ENCODE assay signal across 21 mouse cellular contexts in genomic region chr6:127933841-127934240, GRCm38 (mm10). TPM values are rescaled to one million over a fixed set of nuclear protein-coding genes. Genes with fewer than 3 reads are reported as not detected.
DNase-seq lines count a peak whose midpoint lies in the region; ATAC-seq and TF ChIP-seq lines count a peak whose summit lies in the region.
"Had no signal": no experiment of that assay in that cellular context is flagged by ENCODE, and none has a peak within 500 bp of the region (broad histone marks: within the 10 kb centered on the region; RNA-seq: fewer than 3 reads in every experiment).

No protein-coding gene starts in this region.

- H3K36me3 ChIP-seq in kidney, embryonic 16.5 days (ENCODE audit: insufficient read depth, low read length) = no peaks in the 10 kb centered on the region
- peaks cover 29% of the 10 kb centered on the region; the same call in 1 of the 2 replicates for H3K36me3 ChIP-seq in limb, embryonic 12.5 days
- H3K36me3 ChIP-seq in midbrain, embryonic 13.5 days = no peaks in the 10 kb centered on the region

- H3K27ac ChIP-seq in kidney, embryonic 16.5 days (ENCODE audit: low read length) = no peak overlapping the region
- H3K27ac ChIP-seq in gastrocnemius, adult 2 months = 0 out of 2 replicates have a peak overlapping the region, but pooled peaks have one; percentile 56
- H3K27ac ChIP-seq in limb, embryonic 12.5 days = peak overlapping the region; percentile 20; the same call in 1 of the 2 replicates
- no peak overlapping the region for H3K27ac ChIP-seq in midbrain, embryonic 13.5 days
- H3K27ac ChIP-seq: limb, embryonic 15.5 days; neural tube, embryonic 12.5 days had no signal

- H3K4me3 ChIP-seq in kidney, embryonic 16.5 days (ENCODE audit: low read length) = no peak overlapping the region
- H3K4me3 ChIP-seq in gastrocnemius, adult 2 months = no peak overlapping the region
- H3K4me3 ChIP-seq in limb, embryonic 12.5 days (replicated peaks) = no peak overlapping the region
- H3K4me3 ChIP-seq in midbrain, embryonic 13.5 days (replicated peaks) = no peak overlapping the region
- H3K4me3 ChIP-seq: erythroblast, embryonic 14.5 days; limb, embryonic 15.5 days; megakaryocyte, embryonic 14.5 days; neural tube, embryonic 12.5 days had no signal

- no peaks in the 10 kb centered on the region for H3K9me3 ChIP-seq in kidney, embryonic 16.5 days (ENCODE audit: low read length)
- no peaks in the 10 kb centered on the region for H3K9me3 ChIP-seq in limb, embryonic 12.5 days
- no peaks in the 10 kb centered on the region for H3K9me3 ChIP-seq in midbrain, embryonic 13.5 days
- H3K9me3 ChIP-seq: limb, embryonic 15.5 days; neural tube, embryonic 12.5 days had no signal

- no peak for TF ChIP-seq CTCF in gastrocnemius, adult 2 months (IDR thresholded peaks at IDR 0.05)

- intact Hi-C loops in gastrocnemius, adult 2 months (cut with DNase I) = no loop called here
- intact Hi-C loops in gastrocnemius, postnatal 36 days (cut with DNase I) = no loop called here

- no peaks in the 10 kb centered on the region for H3K27me3 ChIP-seq in kidney, embryonic 16.5 days (ENCODE audit: insufficient read depth, low read length)
- no peaks in the 10 kb centered on the region for H3K27me3 ChIP-seq in limb, embryonic 12.5 days
- no peaks in the 10 kb centered on the region for H3K27me3 ChIP-seq in midbrain, embryonic 13.5 days
- H3K27me3 ChIP-seq: limb, embryonic 15.5 days; neural tube, embryonic 12.5 days had no signal

- H3K9ac ChIP-seq in kidney, embryonic 16.5 days (replicated peaks; ENCODE audit: low read length) = no peak overlapping the region
- H3K9ac ChIP-seq in limb, embryonic 12.5 days (replicated peaks) = no peak overlapping the region
- no peak overlapping the region for H3K9ac ChIP-seq in midbrain, embryonic 13.5 days (replicated peaks)
- H3K9ac ChIP-seq: limb, embryonic 15.5 days; lung, embryonic 14.5 days; neural tube, embryonic 12.5 days had no signal

- WGBS in kidney, embryonic 16.5 days = 92% methylated on average over 5 of the region's 5 CpGs
- WGBS in limb, embryonic 12.5 days = 90% methylated on average over 5 of the region's 5 CpGs
- WGBS in midbrain, embryonic 13.5 days = 89% methylated on average over 5 of the region's 5 CpGs

- peaks cover 5% of the 10 kb centered on the region for H3K4me1 ChIP-seq in kidney, embryonic 16.5 days (ENCODE audit: insufficient read depth, low read length)
- H3K4me1 ChIP-seq in limb, embryonic 12.5 days (replicated peaks) = peaks cover 23% of the 10 kb centered on the region
- 0 out of 2 replicates have a peak, but pooled peaks cover 5% of the 10 kb centered on the region for H3K4me1 ChIP-seq in midbrain, embryonic 13.5 days (replicated peaks)
- H3K4me1 ChIP-seq: megakaryocyte, embryonic 14.5 days had no signal

- ATAC-seq in kidney, embryonic 16.5 days (ENCODE audit: low FRiP score, low TSS enrichment) = no peak
- ATAC-seq in limb, embryonic 12.5 days (ENCODE audit: insufficient number of reproducible peaks, insufficient read depth, low FRiP score, low TSS enrichment, low read depth) = no peak
- ATAC-seq in megakaryocyte-erythroid progenitor cell, adult 5-6 weeks (replicated peaks; ENCODE audit: low FRiP score, low TSS enrichment, poor library complexity, severe bottlenecking) = no peak
- no peak for ATAC-seq in midbrain, embryonic 13.5 days
- ATAC-seq: forebrain, embryonic 14.5 days; hindbrain, embryonic 16.5 days had no signal

- no peak overlapping the region for H3K4me2 ChIP-seq in kidney, embryonic 16.5 days (replicated peaks; ENCODE audit: low read depth, low read length)
- no peak overlapping the region for H3K4me2 ChIP-seq in limb, embryonic 12.5 days
- H3K4me2 ChIP-seq in midbrain, embryonic 13.5 days (replicated peaks) = no peak overlapping the region
- H3K4me2 ChIP-seq: limb, embryonic 15.5 days; lung, embryonic 14.5 days; neural tube, embryonic 12.5 days had no signal

- DNase-seq in kidney, adult 11 months = peak; percentile 23
- DNase-seq in gastrocnemius, adult 2 months = peak; percentile 79
- peak; percentile 50 to 66 for DNase-seq in gastrocnemius, postnatal 36 days
- no peak for DNase-seq in testis, postnatal 14 days (ENCODE audit: low spot score)
- DNase-seq: adrenal gland, postnatal 14 days; B cell, adult 2 months; cerebellum, adult 18-20 months; layer of hippocampus, adult 9-11 months; lung, embryonic 14.5 days; thymus, postnatal 14 days had no signal

RNA-seq across cellular contexts. Expression of gene Tspan11, which starts 46.5 kb away (rescaled TPM):
- polyA plus RNA-seq in kidney, embryonic 16.5 days (2015; fragmentation: Nextera tagmentation; extraction: Ambion mirVana) = 7.8 and 7.9 TPM in 2 replicates
- 1 to 10 TPM in 1 of 2 experiments, under 1 TPM in 1; 0.74 to 1.0 TPM for total RNA-seq in gastrocnemius, adult 2 months (2021)
- 1 to 10 TPM in 1 of 2 experiments, under 1 TPM in 1; 0.77 to 2.8 TPM for total RNA-seq in gastrocnemius, postnatal 36 days (2021)
- 14.9 and 15.7 TPM in 2 replicates for polyA plus RNA-seq in limb, embryonic 12.5 days (2016; fragmentation: Nextera tagmentation; extraction: Ambion mirVana)
- not detected in 2 replicates for total RNA-seq in megakaryocyte-erythroid progenitor cell, adult 5-6 weeks (2014; fragmentation: Nextera tagmentation)
- not detected in 2 replicates for total RNA-seq in megakaryocyte-erythroid progenitor cell, adult 5-6 weeks (2017)
- 13.9 and 14.6 TPM in 2 replicates for polyA plus RNA-seq in midbrain, embryonic 13.5 days (2015; fragmentation: Nextera tagmentation; extraction: Ambion mirVana)
- total RNA-seq: monocyte, adult 5-6 weeks had no signal
- polyA plus RNA-seq: erythroblast, embryonic 14.5 days had no signal

Comparison
In these comparisons a context has a peak if more than half of its experiments do, and no peak if none do; other contexts are left out.
1. H3K27ac ChIP-seq: peak in gastrocnemius, adult 2 months (single experiment) and limb, embryonic 12.5 days (single experiment); none in kidney, embryonic 16.5 days (single experiment) and midbrain, embryonic 13.5 days (single experiment).